Mouse (Mus musculus) thymus, adult 2 months (tissue): ENCODE data around the gene Gart.

ENCODE experiments used
- CTCF ChIP-seq: fragments of 200-500 bp; IDR thresholded peaks from 2 replicates; pipeline ENCODE4 v1.5.1; 2012; ENCODE audit warnings: mild to moderate bottlenecking, control low read depth, low read length, moderate library complexity, borderline replicate concordance; ENCODE audit not compliant: control insufficient read depth, poor library complexity, insufficient read depth; ENCODE audit errors: extremely low read depth
- POLR2A ChIP-seq: fragments of 200-500 bp; IDR thresholded peaks from 2 replicates; pipeline ENCODE4 v1.6.1; 2012; ENCODE audit warnings: mild to moderate bottlenecking, low read length, control low read depth, moderate library complexity; ENCODE audit not compliant: control insufficient read depth, poor library complexity, insufficient read depth; ENCODE audit errors: extremely low read depth

- no peak for TF ChIP-seq CTCF
- TF ChIP-seq POLR2A, result no peak
Measured at GRCm38 (mm10) chr16:91595076-91595475, 51.7 kb downstream of the Gart start.
